In genomic region chr2:3332484-3333242, GRCm38 (mm10) we compare ENCODE assay signal across 7 mouse cellular contexts. TPM values are rescaled to one million over a fixed set of nuclear protein-coding genes. Genes with fewer than 3 reads are reported as not detected.
DNase-seq lines count a peak whose midpoint lies in the region; ATAC-seq lines count a peak whose summit lies in the region.

Rpp38 (minus strand) TSS chr2:3332643.

- H3K27me3 ChIP-seq in intestine, embryonic 15.5 days (replicated peaks): peaks cover 3% of the 10 kb centered on the region; the same call in 1 of the 2 replicates
- peaks cover 21% of the 10 kb centered on the region for H3K27me3 ChIP-seq in midbrain, embryonic 10.5 days (ENCODE audit: low read depth, poor library complexity, severe bottlenecking)

- ATAC-seq in intestine, embryonic 15.5 days: peak; percentile 97

- peak within 1 kb of the TSS; percentile 70 for H3K4me2 ChIP-seq in intestine, embryonic 15.5 days (replicated peaks)

- peak; percentile 99 to 100 for DNase-seq in adrenal gland, adult (ENCODE audit: inconsistent age in 2 of 2, low spot score in 1 of 2)
- DNase-seq in embryo, embryonic 10.5 days (ENCODE audit: low spot score): peak; percentile 98
- peak; percentile 96 for DNase-seq in gastrocnemius, postnatal 25 days
- peak; percentile 100 for DNase-seq in left cerebral cortex, postnatal 25 days (ENCODE audit: low spot score in 2 of 2)
- DNase-seq in midbrain, embryonic 10.5 days (ENCODE audit: low spot score): peak; percentile 96
- DNase-seq in right cerebral cortex, postnatal 4 days: peak; percentile 92

- H3K36me3 ChIP-seq in intestine, embryonic 15.5 days: peaks cover 11% of the 10 kb centered on the region; the same call in 1 of the 2 replicates
- peaks cover 25% of the 10 kb centered on the region for H3K36me3 ChIP-seq in midbrain, embryonic 10.5 days

- intact Hi-C loops in left cerebral cortex, postnatal 25 days (cut with DNase I): loop anchor here (1.0 to 5.0 kb wide), 4 partner anchors 48 to 214 kb away; partner anchors contain the start of genes Nmt2 and Suv39h2

- H3K9me3 ChIP-seq in intestine, embryonic 15.5 days: no peaks in the 10 kb centered on the region
- H3K9me3 ChIP-seq in midbrain, embryonic 10.5 days (replicated peaks): no peaks in the 10 kb centered on the region

- under 1% methylated on average over 44 of the region's 45 CpGs for WGBS in intestine, embryonic 15.5 days
- under 1% methylated on average over 45 of the region's 45 CpGs for WGBS in midbrain, embryonic 10.5 days

- peak within 1 kb of the TSS; percentile 61 for H3K9ac ChIP-seq in intestine, embryonic 15.5 days

- peak within 1 kb of the TSS; percentile 61 for H3K4me3 ChIP-seq in intestine, embryonic 15.5 days (replicated peaks)
- peak within 1 kb of the TSS; percentile 78 for H3K4me3 ChIP-seq in midbrain, embryonic 10.5 days

- H3K4me1 ChIP-seq in intestine, embryonic 15.5 days (replicated peaks): peaks cover 11% of the 10 kb centered on the region
- H3K4me1 ChIP-seq in midbrain, embryonic 10.5 days: peaks cover 23% of the 10 kb centered on the region

- H3K27ac ChIP-seq in intestine, embryonic 15.5 days: peak within 1 kb of the TSS; percentile 60
- H3K27ac ChIP-seq in midbrain, embryonic 10.5 days (replicated peaks): peak within 1 kb of the TSS; percentile 91

RNA-seq across cellular contexts. Expression of gene Rpp38, which starts in this region (rescaled TPM):
- total RNA-seq in gastrocnemius, postnatal 25 days (2021): 1 to 10 TPM; 4.6 to 5.3 TPM
- 26.3 and 27.8 TPM in 2 replicates for polyA plus RNA-seq in intestine, embryonic 15.5 days (2015; fragmentation: Nextera tagmentation; extraction: Ambion mirVana)
- 10 to 100 TPM; 10.3 to 11.0 TPM for total RNA-seq in left cerebral cortex, postnatal 25 days (2021)
- 23.4 and 23.5 TPM in 2 replicates for polyA plus RNA-seq in midbrain, embryonic 10.5 days (2016; fragmentation: Nextera tagmentation; extraction: Ambion mirVana)

Comparison
In these comparisons a context has a peak if more than half of its experiments do, and no peak if none do; other contexts are left out.
1. Peak in every context shown above with its lines: DNase-seq, ATAC-seq, H3K4me3 ChIP-seq and H3K27ac ChIP-seq.